In the genomic region with DNA sequence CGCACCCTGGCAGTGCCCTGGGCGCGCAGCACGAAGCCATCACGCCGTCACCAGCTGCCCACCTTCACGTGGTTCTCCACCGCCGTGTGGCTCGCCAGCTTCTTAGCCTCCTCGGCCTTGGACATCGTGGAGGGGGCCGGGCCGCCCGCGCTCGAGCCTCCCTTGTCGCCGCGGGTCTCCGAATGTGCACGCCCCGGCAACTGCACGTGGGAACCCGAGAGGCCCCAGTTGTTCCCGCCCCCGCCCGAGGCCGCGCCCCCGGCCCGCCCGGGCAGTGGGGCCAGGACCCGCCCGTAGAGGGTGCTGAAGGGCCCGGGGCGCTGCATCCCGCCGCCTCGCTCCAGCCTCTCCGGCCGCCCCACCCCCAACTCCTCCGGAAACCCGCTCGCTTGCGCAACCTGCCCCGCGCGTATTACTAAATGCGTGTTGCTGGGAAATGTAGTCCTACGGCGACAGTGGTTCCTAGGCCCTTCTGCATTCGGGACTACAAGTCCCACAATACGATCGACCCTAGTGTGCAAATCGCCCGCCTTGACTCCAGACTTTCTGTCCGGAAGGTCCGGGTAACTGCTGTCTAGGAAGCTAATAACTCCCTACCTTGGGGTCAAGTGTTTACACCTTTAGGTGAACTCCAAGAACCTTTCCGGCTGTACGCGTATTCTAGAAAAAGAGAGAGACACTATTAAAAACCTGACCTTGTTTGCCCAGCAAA, we compare ENCODE assay signal across 8 mouse cellular contexts. TPM values are rescaled to one million over a fixed set of nuclear protein-coding genes. Genes with fewer than 3 reads are reported as not detected.
DNase-seq lines count a peak whose midpoint lies in the region; ATAC-seq and TF ChIP-seq lines count a peak whose summit lies in the region.

TSS of gene Rpia (minus strand) at position 409 of the 712 bp plus-strand sequence.

- peak in 1 of 2 experiments; percentile 35; a peak in 2 of 4 replicates for TF ChIP-seq EP300 in MEL (IDR thresholded peaks at IDR 0.05; ENCODE audit: low read depth in 1 of 2, low read length in 2 of 2)

- peaks cover 29 to 41% of the 10 kb centered on the region in 2 experiments for H3K4me1 ChIP-seq in MEL (ENCODE audit: control insufficient read depth in 1 of 2, insufficient read depth in 2 of 2, low read length in 2 of 2)
- H3K4me1 ChIP-seq in cerebellum, adult 2 months (ENCODE audit: control insufficient read depth, insufficient read depth, low read length) = peaks cover 2% of the 10 kb centered on the region; the same call in 1 of the 2 replicates
- peaks cover 21% of the 10 kb centered on the region for H3K4me1 ChIP-seq in lung, embryonic 16.5 days (replicated peaks; ENCODE audit: control insufficient read depth, insufficient read depth, low read length)

- no peak for TF ChIP-seq RAD21 in MEL (IDR thresholded peaks at IDR 0.05; ENCODE audit: low read depth, low read length)

- H3K79me2 ChIP-seq in MEL (ENCODE audit: control insufficient read depth, insufficient read depth, low read length, poor library complexity) = peaks cover 48% of the 10 kb centered on the region

- H3K4me2 ChIP-seq in lung, embryonic 16.5 days (ENCODE audit: low read depth, low read length) = peak within 1 kb of the TSS; percentile 88

- peak in 2 of 3 experiments; percentile 39 to 61; a peak in 4 of 6 replicates for TF ChIP-seq CTCF in MEL (IDR thresholded peaks at IDR 0.05 in 2 of 3, conservative IDR thresholded peaks at IDR 0.05 in 1 of 3; ENCODE audit: control insufficient read depth in 1 of 3, insufficient read depth in 1 of 3, low read depth in 2 of 3, low read length in 3 of 3, poor library complexity in 1 of 3, severe bottlenecking in 1 of 3)
- TF ChIP-seq CTCF in cerebellum, adult 2 months (IDR thresholded peaks at IDR 0.05; ENCODE audit: borderline replicate concordance, insufficient read depth, low read depth, low read length) = no peak

- DNase-seq in MEL (ENCODE audit: low read depth, low spot score) = peak; percentile 99
- peak; percentile 95 to 97 for DNase-seq in cerebellum, adult 2 months
- peak; percentile 97 for DNase-seq in forelimb bud, embryonic 11.5 days (ENCODE audit: low read depth, low spot score)
- DNase-seq in layer of hippocampus, adult 9-10 months (ENCODE audit: low spot score) = peak; percentile 99
- DNase-seq in ovary, postnatal 10 days (ENCODE audit: low spot score) = peak; percentile 96
- DNase-seq in thymus, postnatal 10 days (ENCODE audit: low spot score in 2 of 2) = peak; percentile 94 to 96

- peak within 1 kb of the TSS; percentile 93 to 95 for H3K4me3 ChIP-seq in MEL (ENCODE audit: control insufficient read depth in 1 of 2, insufficient read depth in 1 of 2, low read depth in 2 of 2, low read length in 2 of 2)
- peak within 1 kb of the TSS; percentile 80 for H3K4me3 ChIP-seq in cerebellum, adult 2 months (replicated peaks; ENCODE audit: insufficient read depth, low read depth, low read length)
- peak within 1 kb of the TSS; percentile 80 for H3K4me3 ChIP-seq in lung, embryonic 16.5 days (ENCODE audit: low read length)

- no peaks in the 10 kb centered on the region for H3K27me3 ChIP-seq in MEL (ENCODE audit: control insufficient read depth in 1 of 2, insufficient read depth in 2 of 2, low read length in 2 of 2)
- H3K27me3 ChIP-seq in cerebellum, adult 2 months (ENCODE audit: control insufficient read depth, insufficient read depth, low read length) = no peaks in the 10 kb centered on the region
- H3K27me3 ChIP-seq in lung, embryonic 16.5 days (ENCODE audit: control insufficient read depth, insufficient read depth, low read depth, low read length) = no peaks in the 10 kb centered on the region

- peak within 1 kb of the TSS; percentile 96 for H3K9ac ChIP-seq in MEL (ENCODE audit: control insufficient read depth, low read depth, low read length, poor library complexity, severe bottlenecking)
- H3K9ac ChIP-seq in lung, embryonic 16.5 days (ENCODE audit: low read length) = peak within 1 kb of the TSS; percentile 79

- H3K9me3 ChIP-seq in MEL (replicated peaks; ENCODE audit: insufficient read depth, low read length) = no peaks in the 10 kb centered on the region
- H3K9me3 ChIP-seq in lung, embryonic 16.5 days (ENCODE audit: control insufficient read depth, low read length) = no peaks in the 10 kb centered on the region

- H3K36me3 ChIP-seq in MEL (ENCODE audit: control insufficient read depth in 1 of 2, insufficient read depth in 2 of 2, low read length in 2 of 2) = peaks cover 5 to 40% of the 10 kb centered on the region in 2 experiments; a peak in 3 of 4 replicates
- no peaks in the 10 kb centered on the region for H3K36me3 ChIP-seq in lung, embryonic 16.5 days (ENCODE audit: control insufficient read depth, insufficient read depth, low read length)

- WGBS in cerebellum, adult 2 months = 1% methylated on average over 62 of the region's 62 CpGs
- WGBS in lung, embryonic 16.5 days = under 1% methylated on average over 61 of the region's 62 CpGs

- TF ChIP-seq POLR2A in MEL (IDR thresholded peaks at IDR 0.05; ENCODE audit: control insufficient read depth in 1 of 2, insufficient read depth in 1 of 2, low read depth in 1 of 2, low read length in 2 of 2, poor library complexity in 1 of 2) = peak; percentile 40 to 90; a peak in 3 of 4 replicates
- peak; percentile 70; the same call in 1 of the 2 replicates for TF ChIP-seq POLR2A in cerebellum, adult 2 months (IDR thresholded peaks at IDR 0.05; ENCODE audit: borderline replicate concordance, insufficient read depth, low read length)

- peak; percentile 90 for ATAC-seq in hematopoietic stem cell, adult 5-6 weeks (replicated peaks in 1 of 2; ENCODE audit: insufficient read depth in 1 of 2, low FRiP score in 2 of 2, low TSS enrichment in 1 of 2, low read depth in 1 of 2, poor library complexity in 2 of 2, severe bottlenecking in 2 of 2)
- ATAC-seq in lung, embryonic 16.5 days (ENCODE audit: low read depth) = peak; percentile 97

- peak within 1 kb of the TSS; percentile 93 for H3K27ac ChIP-seq in MEL (ENCODE audit: control insufficient read depth, low read depth, low read length)
- no peak within 1 kb of the TSS for H3K27ac ChIP-seq in cerebellum, adult 2 months (ENCODE audit: insufficient read depth, low read length)
- H3K27ac ChIP-seq in lung, embryonic 16.5 days (ENCODE audit: low read length) = peak within 1 kb of the TSS; percentile 88

TF ChIP-seq in MEL, 35 proteins besides CTCF, POLR2A, EP300 and RAD21 (continues in another document):
- TF ChIP-seq MYB (IDR thresholded peaks at IDR 0.05; ENCODE audit: low read depth, low read length) = no peak
- TF ChIP-seq USF1 (IDR thresholded peaks at IDR 0.05; ENCODE audit: low read depth, low read length) = peak; percentile 60; the same call in 1 of the 2 replicates
- no peak for TF ChIP-seq GABPA (IDR thresholded peaks at IDR 0.05; ENCODE audit: low read depth, low read length)
- peak; percentile 57; the same call in 1 of the 2 replicates for TF ChIP-seq TCF12 (IDR thresholded peaks at IDR 0.05; ENCODE audit: low read depth, low read length)
- TF ChIP-seq TBP (IDR thresholded peaks at IDR 0.05; ENCODE audit: low read depth, low read length) = peak; percentile 86
- TF ChIP-seq RCOR1 (IDR thresholded peaks at IDR 0.05; ENCODE audit: low read depth, low read length) = no peak
- no peak for TF ChIP-seq MEF2A (IDR thresholded peaks at IDR 0.05; ENCODE audit: extremely low read depth, insufficient replicate concordance, low read depth, low read length, poor library complexity, severe bottlenecking)
- peak; percentile 67 for TF ChIP-seq CHD2 (IDR thresholded peaks at IDR 0.05; ENCODE audit: low read length)
- no peak; the same call in 1 of the 2 replicates for TF ChIP-seq MAX (IDR thresholded peaks at IDR 0.05; ENCODE audit: low read length)
- peak; percentile 95 for TF ChIP-seq KAT2A (conservative IDR thresholded peaks at IDR 0.05; ENCODE audit: low read depth, low read length)
- peak; percentile 81; the same call in 1 of the 2 replicates for TF ChIP-seq POLR2AphosphoS2 (IDR thresholded peaks at IDR 0.05; ENCODE audit: low read length)
- TF ChIP-seq BHLHE40 (IDR thresholded peaks at IDR 0.05; ENCODE audit: borderline replicate concordance, low read depth, low read length) = peak; percentile 52; the same call in 1 of the 2 replicates
- TF ChIP-seq ETS1 (IDR thresholded peaks at IDR 0.05; ENCODE audit: low read depth, low read length) = 0 out of 2 replicates have a peak, but pooled peaks have one; percentile 38
- TF ChIP-seq ZNF384 (IDR thresholded peaks at IDR 0.05; ENCODE audit: low read depth, low read length) = no peak
- no peak for TF ChIP-seq MAFK (IDR thresholded peaks at IDR 0.05; ENCODE audit: borderline replicate concordance, low read depth, low read length)
- no peak for TF ChIP-seq ZKSCAN1 (IDR thresholded peaks at IDR 0.05; ENCODE audit: low read depth, low read length)
- 0 out of 2 replicates have a peak, but pooled peaks have one; percentile 12 for TF ChIP-seq POLR2AphosphoS5 (IDR thresholded peaks at IDR 0.05; ENCODE audit: borderline replicate concordance, low read depth, low read length)
- 0 out of 2 replicates have a peak, but pooled peaks have one; percentile 81 for TF ChIP-seq UBTF (IDR thresholded peaks at IDR 0.05; ENCODE audit: borderline replicate concordance, insufficient read depth, low read depth, low read length)
- TF ChIP-seq GATA1 (IDR thresholded peaks at IDR 0.05; ENCODE audit: low read depth, low read length) = no peak
- TF ChIP-seq HCFC1 (IDR thresholded peaks at IDR 0.05; ENCODE audit: low read depth, low read length) = peak; percentile 98
- no peak for TF ChIP-seq SMC3 (IDR thresholded peaks at IDR 0.05; ENCODE audit: low read depth, low read length)
- TF ChIP-seq MAZ (IDR thresholded peaks at IDR 0.05; ENCODE audit: low read depth, low read length) = peak; percentile 82; the same call in 1 of the 2 replicates
- no peak for TF ChIP-seq CHD1 (IDR thresholded peaks at IDR 0.05; ENCODE audit: low read depth, low read length)
- TF ChIP-seq NRF1 (IDR thresholded peaks at IDR 0.05; ENCODE audit: insufficient read depth, low read depth, low read length, poor library complexity, severe bottlenecking) = peak; percentile 83
- TF ChIP-seq NELFE (IDR thresholded peaks at IDR 0.05; ENCODE audit: low read depth, low read length) = peak; percentile 68
- TF ChIP-seq USF2 (IDR thresholded peaks at IDR 0.05; ENCODE audit: borderline replicate concordance in 1 of 2, insufficient read depth in 1 of 2, low read depth in 1 of 2, low read length in 2 of 2) = no peak
- peak; percentile 88 for TF ChIP-seq ELF1 (IDR thresholded peaks at IDR 0.05; ENCODE audit: low read depth, low read length)

RNA-seq across cellular contexts. Expression of gene Rpia, which starts in this region (rescaled TPM):
- total RNA-seq in MEL (2012; rRNA removed) = 188 and 238 TPM in 2 replicates
- 100 to 1,000 TPM in 1 of 2 experiments, 10 to 100 TPM in 1; 93.4 to 180 TPM for polyA plus RNA-seq in MEL (2012; ENCODE audit: insufficient read depth in 1 of 2, insufficient read length in 2 of 2, low read depth in 1 of 2, low replicate concordance in 2 of 2, missing spikeins in 1 of 2)
- polyA plus RNA-seq in cerebellum, adult 2 months (2012; rRNA removed) = 17.7 and 18.4 TPM in 2 replicates
- 95.5 and 161 TPM in 2 replicates for total RNA-seq in hematopoietic stem cell, adult 5-6 weeks (2017)
- 2.2 and 2.7 TPM in 2 replicates for polyA plus RNA-seq in lung, embryonic 16.5 days (2015; fragmentation: Nextera tagmentation; extraction: Ambion mirVana)
